Mouse (Mus musculus) cerebellum, adult 11 months (tissue): Measurements from ENCODE around the gene Sptbn2.
"Not testable (repeated sequence)": the region's sequence is repeated elsewhere in the genome, so short reads cannot be mapped to it uniquely, and the experiment has no call there.

Experiments used
- DNase-seq: peaks from one replicate; pipeline ENCODE4 v3.0.0; 2022

Sptbn2 gene

DNA sequence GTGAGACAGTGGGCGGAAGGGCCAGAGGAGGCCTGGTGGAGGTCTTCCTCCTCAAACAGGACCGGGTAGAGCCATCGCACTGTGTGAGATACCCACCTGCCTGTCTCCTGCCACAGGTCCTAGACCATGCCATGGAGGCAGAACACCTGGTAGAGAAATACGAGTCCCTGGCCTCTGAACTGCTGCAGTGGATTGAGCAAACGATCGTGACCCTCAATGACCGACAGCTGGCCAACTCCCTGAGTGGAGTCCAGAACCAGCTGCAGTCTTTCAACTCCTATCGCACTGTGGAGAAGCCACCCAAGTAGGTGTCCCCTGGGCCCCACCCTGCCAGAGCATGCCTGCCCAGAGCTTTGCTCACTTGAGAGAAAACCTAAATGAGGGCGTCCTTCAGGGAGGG, 18.2 kb downstream of the Sptbn2 start:
- no peak for DNase-seq

DNA sequence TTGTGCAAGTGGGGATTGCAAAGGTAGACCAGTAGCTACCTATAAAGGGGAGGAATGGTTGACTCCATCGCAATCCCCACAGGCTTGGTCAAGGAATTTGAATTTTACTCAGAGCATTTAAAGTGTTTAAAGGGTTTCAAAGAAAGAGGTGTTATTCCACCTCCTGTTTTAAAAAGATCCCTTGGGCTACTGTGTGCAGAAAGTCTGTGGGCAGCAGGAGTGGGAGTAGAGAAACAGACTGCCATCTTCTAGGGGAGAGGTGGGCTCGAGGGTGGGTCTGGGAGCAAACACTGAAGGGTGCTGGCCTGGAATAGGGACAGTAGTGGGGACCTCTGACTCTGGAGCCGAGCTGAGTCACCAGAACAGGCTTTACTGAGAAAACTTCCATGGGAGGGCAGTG, 22.1 kb downstream of the Sptbn2 start:
- DNase-seq, result no peak

DNA sequence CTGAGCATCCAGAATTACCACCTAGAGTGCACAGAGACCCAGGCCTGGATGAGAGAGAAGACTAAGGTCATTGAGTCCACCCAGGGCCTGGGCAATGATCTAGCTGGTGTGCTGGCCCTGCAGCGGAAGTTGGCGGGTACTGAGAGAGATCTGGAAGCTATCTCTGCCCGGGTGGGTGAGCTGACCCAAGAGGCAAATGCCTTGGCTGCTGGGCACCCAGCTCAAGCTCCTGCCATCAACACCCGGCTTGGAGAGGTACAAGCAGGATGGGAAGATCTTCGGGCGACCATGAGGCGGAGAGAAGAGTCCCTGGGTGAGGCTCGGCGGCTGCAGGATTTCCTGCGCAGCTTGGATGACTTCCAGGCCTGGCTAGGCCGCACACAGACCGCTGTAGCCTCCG, 26.9 kb downstream of the Sptbn2 start:
- no peak for DNase-seq

DNA sequence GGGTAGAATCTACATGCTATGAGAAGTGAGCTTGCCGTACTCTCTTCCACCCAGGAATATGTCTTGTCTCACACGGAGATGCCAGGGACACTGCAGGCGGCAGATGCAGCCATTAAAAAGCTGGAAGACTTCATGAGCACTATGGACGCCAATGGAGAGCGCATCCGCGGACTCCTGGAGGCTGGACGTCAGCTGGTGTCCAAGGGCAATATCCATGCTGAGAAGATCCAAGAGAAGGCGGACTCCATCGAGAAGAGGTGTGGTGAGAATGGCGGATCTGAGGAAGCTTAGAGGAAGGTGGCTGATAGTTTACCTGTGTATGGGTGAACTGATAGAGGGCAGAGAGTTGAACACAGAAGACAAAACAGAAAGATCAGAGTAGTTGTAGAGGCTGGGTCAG, 28.1 kb downstream of the Sptbn2 start:
- DNase-seq, result no peak

DNA sequence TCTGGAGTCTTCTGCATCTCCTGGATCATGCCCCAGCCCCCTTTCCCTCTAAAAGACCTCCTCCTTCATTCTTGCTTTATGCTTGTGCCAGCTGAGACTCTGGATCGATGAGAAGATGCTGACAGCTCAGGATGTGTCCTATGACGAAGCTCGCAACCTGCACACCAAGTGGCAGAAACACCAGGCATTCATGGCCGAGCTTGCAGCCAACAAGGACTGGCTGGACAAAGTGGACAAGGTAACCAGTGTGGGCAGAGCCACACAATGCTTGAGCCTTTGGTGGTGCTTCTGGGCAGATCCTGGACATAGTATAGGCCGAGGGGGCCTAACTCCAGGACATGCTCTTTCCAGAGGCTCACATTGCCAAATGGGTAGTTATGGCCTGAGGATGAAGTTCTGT, 28.8 kb downstream of the Sptbn2 start:
- DNase-seq, result no peak

DNA sequence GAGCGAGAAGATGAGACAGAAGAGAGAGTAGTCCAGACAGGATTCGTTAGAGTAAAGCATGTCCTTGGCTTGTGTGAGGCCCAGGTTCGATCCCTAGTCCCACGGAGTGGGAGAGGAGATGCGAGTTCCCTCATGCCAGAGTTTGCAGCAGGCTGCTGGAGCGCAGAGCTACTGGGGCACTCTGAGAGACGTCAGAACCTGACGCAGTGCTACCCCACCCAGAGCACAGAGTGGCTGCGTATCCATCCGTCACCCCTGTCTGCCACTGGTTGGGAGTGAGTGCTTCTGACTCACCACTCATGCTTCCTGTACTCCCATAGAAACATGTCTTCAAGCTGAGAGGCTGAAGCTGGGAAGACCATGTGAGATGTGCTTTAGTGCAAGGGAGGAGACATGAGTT, 30.5 kb downstream of the Sptbn2 start:
- no peak for DNase-seq

DNA sequence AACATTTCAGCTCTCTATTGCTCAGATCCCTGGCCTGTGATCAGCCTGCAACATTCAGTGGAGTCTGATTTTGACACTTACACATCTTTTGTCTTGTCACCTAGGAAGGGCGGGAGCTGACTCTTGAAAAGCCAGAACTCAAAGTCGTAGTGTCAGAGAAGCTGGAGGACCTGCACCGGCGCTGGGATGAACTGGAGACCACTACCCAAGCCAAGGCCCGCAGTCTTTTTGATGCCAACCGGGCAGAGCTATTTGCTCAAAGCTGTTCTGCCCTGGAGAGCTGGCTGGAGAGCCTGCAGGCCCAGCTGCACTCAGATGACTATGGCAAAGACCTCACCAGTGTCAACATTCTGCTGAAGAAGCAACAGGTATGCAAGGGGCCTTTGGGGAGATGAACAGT, 31.3 kb downstream of the Sptbn2 start:
- DNase-seq, result no peak

DNA sequence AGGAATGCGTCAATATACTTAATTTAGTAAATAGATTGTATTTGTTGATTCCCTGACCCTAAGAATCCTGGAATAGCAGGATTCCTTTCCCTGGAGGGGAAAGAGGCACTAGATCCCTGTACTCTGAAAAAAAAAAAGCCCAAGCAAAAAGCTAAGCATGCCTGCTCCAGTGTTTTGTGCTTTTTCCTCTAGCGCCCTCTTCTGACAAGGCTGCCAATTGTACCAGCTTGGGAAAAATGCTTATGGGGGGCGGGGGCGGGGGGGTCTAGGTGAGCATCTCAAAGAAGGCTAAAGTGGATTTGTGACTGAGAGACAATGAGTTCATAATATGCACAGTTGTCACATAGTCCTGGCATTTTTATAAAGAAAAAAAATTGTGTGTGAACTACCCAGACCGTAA, 32.6 kb downstream of the Sptbn2 start:
- no peak for DNase-seq

DNA sequence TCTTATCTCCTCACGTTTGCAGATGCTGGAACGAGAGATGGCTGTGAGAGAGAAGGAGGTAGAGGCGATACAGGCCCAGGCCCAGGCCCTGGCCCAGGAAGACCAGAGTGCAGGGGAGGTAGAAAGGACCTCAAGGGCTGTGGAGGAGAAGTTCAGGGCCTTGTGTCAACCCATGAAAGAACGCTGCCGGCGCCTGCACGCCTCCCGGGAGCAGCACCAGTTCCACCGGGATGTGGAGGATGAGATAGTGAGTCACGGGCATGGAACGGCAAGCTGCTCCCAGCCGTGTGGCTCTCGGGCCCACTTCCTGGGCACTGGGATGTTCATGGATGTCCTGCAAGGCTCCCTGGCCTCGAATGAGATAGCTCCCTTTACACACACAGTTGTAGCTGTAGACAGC, 33.1 kb downstream of the Sptbn2 start:
- no peak for DNase-seq

DNA sequence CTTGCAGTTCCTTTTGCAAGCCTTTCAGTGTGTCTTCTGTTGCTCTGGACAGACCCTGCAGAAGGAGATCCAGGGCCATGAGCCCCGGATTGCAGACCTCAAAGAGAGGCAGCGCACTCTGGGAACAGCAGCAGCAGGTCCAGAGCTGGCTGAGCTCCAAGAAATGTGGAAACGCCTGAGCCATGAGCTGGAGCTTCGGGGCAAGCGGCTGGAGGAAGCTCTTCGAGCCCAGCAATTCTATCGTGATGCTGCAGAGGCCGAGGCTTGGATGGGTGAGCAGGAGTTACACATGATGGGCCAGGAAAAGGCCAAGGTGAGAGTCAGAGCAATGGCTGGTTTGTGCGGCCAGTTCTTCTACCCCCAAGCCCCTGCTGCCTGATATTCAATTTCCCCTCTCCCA, 34.1 kb downstream of the Sptbn2 start:
- no peak for DNase-seq

DNA sequence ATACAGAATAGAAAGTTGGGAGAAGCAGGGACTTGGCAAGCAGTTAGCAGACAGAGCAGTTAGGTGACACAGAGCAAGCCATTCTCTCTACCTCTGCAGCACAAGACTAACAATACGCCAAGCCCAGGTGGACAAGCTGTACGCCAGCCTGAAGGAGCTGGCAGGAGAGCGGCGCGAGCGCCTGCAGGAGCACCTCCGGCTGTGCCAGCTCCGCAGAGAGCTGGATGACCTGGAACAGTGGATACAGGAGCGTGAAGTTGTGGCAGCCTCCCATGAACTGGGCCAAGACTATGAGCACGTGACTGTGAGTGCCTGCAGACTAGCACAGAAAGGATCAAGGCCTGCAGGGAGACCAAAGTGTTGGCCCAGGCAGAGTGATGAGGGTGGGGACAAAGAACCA, 34.7 kb downstream of the Sptbn2 start:
- DNase-seq, result peak; percentile 63

DNA sequence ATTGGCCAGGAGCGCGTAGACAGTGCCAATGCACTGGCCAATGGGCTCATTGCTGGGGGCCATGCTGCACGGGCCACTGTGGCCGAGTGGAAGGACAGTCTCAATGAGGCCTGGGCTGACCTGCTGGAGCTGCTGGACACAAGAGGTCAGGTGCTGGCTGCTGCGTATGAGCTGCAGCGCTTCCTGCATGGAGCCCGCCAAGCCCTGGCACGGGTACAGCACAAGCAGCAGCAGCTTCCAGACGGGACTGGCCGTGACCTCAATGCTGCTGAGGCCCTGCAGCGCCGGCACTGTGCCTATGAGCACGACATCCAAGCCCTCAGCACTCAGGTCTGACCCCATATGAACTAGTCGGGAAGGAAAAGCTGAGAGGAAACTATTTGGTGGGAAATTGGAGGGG, 35.6 kb downstream of the Sptbn2 start:
- DNase-seq, result peak; percentile 78

DNA sequence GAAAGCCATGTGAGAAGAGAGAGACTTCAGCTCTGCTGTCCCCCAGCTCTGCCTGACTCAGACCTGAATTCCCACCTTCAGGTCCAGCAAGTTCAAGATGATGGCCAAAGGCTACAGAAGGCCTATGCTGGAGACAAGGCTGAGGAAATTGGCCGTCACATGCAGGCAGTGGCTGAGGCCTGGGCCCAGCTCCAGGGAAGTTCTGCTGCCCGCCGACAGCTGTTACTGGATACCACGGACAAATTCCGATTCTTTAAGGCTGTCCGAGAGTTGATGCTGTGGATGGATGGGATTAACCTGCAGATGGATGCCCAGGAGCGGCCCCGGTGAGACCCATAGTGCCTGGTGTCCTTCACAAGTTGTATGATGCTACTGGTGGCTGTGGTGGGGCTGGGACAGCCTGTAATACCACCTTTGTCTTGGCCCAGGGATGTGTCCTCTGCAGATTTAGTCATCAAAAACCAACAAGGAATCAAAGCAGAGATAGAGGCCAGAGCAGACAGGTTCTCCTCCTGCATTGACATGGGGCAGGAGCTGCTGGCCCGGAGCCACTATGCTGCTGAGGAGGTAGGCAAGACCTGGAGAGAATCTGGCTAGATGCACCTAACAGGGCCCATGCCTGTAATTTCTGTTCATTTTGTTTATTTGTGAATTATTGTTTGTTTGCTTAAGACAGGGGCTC, 36.8 kb downstream of the Sptbn2 start:
- DNase-seq, result no peak

DNA sequence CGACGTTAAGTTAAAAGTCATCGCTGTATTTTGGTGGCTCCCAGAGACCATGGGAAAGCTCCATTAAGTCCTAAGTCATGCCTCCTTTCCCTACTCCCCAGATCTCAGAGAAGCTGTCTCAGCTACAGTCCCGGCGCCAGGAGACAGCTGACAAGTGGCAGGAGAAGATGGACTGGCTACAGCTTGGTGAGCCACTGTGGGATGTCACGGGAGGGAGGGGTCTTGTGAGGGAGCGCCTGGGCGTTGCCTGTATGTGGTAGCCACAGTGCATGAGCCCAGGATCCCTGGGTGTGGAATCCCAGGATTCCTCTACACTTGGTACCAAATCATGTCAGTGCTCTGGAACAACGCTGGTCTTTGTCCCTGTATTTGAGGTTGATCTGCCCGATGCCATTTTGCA, 37.5 kb downstream of the Sptbn2 start:
- no peak for DNase-seq

DNA sequence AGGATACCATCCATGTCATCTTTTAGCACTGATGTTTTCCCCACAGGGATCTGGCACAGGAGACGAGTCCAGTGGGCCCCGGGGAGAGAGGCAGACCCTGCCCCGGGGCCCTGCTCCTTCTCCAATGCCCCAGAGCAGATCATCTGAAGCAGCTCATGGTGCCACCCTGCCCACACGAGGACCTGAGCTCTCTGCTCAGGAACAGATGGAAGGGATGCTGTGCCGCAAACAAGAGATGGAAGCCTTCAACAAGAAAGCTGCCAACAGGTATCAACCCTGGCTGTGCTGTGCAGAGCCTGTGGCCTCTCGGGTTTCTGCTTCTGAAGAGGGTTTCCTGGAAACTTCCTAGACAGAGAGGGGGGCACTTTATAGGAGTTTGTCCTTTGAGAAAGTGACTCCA, 39.0 kb downstream of the Sptbn2 start:
- no peak for DNase-seq

DNA sequence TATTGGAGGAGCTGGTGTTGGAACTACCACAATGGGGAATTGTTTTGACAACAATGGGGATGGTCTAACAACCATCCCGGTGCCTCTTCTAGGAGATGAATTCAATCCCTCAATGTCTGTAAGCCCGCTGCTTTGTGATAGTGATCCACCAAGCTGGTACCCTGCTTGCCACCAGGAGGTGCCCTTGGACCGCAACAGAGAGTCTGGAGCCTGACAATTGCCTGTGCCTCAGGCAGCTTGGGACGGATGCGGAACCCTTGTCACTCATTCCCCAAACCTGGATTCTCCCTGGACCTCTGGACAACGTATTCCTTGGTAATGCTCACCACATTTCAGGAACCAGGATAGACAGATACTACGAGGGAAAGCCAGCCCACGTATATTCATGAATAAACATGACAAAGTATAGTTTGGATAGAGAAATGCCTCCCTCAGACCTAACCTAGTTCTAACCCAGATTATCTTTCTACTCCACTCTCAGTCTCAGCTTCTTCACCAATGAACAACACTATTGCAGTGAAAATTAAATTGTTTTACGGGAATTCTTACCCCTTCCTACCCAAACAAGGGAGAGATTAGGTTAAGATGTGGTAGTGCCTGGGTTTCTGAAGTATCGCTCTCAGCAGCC, 44.7 kb downstream of the Sptbn2 start:
- DNase-seq, result peak; percentile 87

DNA sequence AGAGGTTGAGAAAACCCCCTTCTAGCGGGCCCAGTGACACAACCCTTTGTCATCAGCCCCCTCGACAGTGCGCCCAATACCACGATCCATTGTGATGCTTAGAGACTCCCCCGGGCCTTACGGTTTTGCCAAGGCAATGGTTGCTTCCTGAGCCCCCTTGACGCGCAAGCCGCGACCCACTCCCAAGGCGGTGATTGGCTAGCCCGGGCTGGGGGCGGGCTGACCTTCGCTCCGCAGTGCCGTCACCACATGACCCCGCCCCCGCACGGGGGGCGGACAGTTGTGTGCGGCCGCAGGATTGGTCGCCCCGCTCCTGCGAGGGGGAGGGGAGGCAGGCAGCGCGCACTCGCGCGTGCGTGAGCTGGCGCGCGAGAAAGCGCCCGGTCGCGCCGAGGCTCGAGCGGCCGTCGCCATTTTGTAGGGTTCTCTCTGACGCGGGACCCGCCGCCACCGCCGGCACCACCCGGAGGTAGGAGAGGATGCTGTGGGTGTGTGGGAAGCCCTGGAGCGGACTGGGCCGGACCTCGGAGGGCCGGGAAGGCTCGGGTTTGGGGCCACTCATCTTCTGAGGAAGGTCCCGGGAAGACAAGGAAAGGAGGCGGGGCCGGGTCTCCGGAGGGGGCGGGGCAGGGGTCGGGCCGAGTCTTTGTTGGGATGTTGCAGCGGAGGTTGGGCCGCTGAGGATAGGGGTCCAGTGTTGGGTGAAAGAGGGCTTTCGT, 45.4 kb downstream of the Sptbn2 start, which contains the start of gene Rbm4b:
Gene Rbm4b, plus strand, starts transcription at position 305 of the 719 bp plus-strand sequence.
- DNase-seq, result peak; percentile 97

DNA sequence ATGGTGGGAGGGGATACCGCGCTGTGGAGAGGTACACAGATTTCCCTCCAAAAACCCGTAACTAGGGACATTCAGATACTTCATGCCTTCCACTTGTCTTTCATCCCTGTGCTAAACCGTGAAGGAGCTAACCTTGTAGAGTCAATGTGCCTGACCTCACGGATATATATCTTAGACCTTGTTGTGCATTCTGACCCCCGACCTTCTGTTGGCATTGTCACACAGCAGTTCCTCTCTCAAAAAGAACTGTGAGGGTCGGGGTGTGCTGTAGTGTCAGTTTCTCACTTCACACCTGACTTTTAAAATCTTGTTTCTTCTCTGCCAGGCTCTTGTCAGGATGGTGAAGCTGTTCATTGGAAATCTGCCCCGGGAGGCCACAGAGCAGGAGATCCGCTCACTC, 46.0 kb downstream of the Sptbn2 start:
- no peak for DNase-seq

DNA sequence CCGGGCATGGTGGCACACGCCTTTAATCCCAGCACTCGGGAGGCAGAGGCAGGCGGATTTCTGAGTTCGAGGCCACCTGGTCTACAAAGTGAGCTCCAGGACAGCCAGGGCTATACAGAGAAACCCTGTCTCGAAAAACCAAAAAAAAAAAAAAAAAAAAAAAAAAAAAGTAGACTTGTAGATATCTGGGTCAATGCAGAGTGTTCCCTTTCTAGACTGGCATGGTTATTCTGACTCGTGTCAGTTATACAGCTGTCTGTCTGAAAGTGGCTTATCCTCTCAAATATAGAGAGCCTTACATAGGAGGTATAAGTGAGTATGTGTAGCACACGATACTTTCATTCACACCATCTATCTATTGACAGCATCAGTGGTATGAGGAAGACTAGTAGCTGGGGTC, 49.6 kb downstream of the Sptbn2 start:
- not testable (repeated sequence) for DNase-seq

DNA sequence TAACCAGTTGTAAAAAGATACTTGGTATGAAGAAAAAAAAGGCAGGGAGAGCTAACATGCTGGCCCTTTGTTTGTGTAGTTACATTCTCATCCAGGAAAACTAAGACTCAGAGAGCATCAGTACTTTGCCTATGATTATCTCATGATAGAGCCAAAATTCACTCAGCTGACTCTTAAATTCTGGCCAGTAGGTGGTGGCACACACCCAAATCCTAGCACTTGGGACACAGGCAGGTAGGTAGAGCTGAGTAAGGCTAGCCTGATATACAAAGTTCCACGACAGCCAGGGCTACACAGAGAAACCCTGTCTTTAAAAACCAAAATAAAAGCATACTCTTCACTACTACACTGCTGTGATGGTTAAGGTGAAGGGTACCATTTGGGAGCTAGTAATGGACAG, 51.9 kb downstream of the Sptbn2 start:
- DNase-seq, result no peak

DNA sequence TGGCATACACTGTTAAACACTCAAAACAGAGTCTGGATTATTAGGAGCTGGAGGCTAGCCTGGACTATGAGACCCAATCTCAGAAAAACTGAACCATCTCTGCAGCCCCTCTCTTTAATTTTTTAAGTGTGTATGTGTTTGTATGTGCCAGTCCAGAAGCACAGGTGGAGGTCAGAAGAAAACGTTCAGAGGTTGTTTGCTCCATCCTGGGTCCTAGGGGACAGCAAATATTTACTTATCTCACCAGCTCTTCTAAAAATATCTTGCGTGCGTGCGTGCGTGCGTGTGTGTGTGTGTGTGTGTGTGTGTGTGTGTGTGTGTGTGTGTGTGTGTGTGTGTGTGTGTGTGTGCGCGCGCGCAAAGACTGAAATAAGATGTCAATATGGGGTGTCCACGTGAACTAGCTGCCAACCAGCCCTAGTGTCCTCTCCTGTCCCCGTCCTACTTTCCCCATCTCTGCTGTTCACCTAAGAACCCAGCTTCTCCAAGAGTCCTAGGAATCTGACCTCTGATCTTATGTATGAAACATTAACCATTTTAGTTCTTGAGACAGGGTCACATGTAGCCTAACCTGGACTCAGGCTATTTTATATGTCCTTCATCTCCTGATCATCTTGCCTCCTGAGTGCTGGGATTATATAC, 56.7 kb downstream of the Sptbn2 start:
- no peak for DNase-seq

DNA sequence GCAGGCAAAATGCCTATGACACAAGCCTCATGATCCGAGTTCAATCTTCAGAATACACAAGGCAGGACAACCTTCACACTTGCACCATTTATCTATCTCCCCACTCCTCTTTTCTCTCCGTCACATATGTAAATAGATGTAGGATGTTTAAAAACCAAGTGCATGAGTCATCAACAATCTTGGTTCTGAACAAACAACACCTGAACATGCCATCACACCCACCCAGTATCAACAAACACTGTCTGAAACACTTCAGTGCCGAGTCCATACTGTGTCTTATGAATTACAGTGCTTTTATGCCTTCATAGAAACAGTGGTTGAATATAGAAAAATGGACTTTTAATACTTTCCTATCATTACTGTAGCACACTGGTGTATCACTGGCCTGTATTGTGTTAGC, 61.8 kb downstream of the Sptbn2 start:
- DNase-seq, result no peak

DNA sequence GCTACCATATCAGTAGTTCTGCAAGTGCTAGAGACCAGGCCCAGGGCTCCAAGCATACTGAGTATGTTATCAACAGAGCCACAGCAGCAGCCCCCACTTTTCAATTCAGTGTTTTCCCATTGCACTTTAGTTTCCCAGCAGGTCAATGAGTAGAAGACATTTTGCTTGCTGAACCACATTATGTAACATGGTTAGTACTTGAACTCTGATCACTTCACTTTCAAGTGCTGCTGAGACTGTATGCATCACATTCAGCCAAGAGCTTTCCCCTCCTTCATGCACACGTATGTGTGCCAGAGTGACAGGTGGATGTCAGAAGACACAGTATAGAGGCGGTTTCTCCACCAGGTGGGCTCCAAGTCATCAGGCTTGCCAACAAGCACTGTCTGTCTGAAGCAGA, 71.9 kb downstream of the Sptbn2 start:
- DNase-seq, result no peak

DNA sequence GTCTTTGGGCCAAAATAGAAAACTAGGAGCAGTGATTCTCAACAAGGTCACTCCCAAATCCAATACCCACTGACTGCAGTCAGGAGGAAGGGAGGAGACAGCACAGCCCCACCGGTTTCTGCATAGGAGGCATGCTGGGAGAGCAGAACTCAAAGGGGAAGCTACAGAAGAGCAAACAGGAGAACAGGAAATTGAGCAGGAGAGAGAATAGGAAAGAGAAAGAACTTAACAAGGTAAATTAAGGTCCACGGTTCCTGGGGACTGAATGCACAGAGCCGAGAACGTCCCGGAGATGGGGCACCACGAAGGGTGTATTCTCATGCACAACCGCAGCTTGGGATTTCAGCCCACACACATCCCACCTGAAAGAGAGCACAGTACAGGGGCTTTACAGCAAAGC, 74.2 kb downstream of the Sptbn2 start:
- DNase-seq, result no peak
